Mouse (Mus musculus): ENCODE data around the gene Abhd16b.
"Not testable (repeated sequence)": the region's sequence is repeated elsewhere in the genome, so short reads cannot be mapped to it uniquely, and the experiment has no call there.

Gene Abhd16b

DNA sequence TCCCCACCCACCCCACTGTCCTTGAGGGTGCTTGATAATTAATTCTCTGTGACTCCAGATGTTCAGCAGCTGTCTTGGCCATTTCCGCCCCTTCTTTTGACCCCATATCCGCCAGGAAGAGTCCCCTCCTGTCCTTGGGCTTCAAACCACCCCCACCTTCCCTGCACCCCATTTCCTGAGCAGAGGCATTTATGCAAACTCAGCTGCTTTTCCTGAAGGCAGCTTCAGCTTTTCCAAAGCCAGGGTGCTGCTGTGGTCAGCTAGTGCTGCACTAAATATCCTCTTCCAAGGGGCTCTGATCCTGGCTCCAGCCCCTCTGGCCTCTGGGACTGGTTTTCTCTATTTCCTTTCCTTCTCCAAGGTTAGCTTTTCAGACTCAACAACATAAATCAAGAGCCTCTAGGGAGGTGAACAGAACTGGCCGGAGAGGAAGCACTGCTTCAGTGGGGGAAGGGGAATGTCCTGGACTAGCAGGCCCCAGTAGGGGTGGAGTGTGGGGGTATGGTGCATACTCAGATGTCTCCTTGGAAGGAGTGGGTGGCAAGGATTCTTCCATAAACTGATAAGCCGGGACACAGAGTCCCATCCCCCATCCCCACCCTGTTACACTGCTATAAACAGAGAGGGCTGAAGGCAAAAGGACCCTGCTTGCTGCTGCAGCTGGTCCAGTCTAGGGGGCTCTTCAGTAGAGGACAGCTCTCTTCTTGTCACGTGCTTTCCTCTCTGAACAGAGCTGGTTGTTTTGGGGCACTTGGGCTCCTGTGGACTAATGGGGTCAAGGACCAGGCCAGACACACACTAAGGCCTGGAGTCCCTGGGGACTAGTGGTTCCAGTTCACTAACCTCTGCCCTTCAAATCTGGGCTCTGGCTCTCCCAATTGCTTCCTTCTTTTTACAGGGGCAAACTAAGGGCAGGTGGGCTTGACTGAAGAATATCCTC lies 5.4 kb upstream of the Abhd16b start:
- no peak for DNase-seq (ENCODE audit: low spot score in 2 of 2)

GRCm38 (mm10) chr2:181491432-181492205 lies 1.4 kb upstream of the Abhd16b start:
- DNase-seq (ENCODE audit: low spot score in 2 of 2), result no peak

DNA sequence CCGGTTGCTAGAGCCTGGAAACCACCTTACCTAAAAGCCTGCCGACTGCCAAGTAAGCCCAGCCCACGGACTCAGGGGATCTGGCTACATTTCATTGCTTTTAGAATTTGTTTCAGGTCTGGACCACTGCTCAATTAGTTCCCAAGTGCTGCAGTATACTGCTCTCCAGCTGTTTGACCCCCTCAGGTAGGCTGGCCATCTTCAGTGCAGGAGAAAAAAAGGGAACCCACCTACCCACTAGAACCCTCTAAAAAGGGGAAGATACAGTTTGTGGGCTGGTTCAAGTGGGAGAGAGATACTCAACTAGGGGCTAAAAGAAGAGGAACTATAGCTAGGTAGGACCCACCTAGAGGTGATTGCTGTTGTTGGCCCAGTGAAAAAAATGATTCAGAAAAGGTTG lies 800 bp upstream of the Abhd16b start:
- DNase-seq (ENCODE audit: low spot score in 2 of 2), result no peak

- DNase-seq (ENCODE audit: low spot score in 2 of 2), result no peak
Measured at GRCm38 (mm10) chr2:181494266-181494945, 1.4 kb downstream of the Abhd16b start.

DNA sequence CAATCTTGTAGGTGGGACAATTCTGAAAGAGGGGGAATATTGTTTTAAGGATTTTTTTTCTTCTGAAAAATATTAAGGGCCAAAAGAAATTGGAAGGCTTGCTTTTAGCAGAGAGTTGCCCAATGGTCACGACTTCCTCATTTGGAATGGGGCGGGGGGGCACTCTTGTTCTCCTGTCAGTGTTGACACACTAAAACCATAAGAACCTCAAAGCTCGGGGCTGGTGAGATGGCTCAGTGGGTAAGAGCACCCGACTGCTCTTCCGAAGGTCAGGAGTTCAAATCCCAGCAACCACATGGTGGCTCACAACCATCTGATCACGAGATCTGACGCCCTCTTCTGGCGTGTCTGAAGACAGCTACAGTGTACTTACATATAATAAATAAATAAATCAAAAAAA lies 2.8 kb downstream of the Abhd16b start:
- not testable (repeated sequence) for DNase-seq (ENCODE audit: low spot score in 2 of 2)

GRCm38 (mm10) chr2:181496281-181496680 lies 3.3 kb downstream of the Abhd16b start:
- DNase-seq (ENCODE audit: low spot score in 2 of 2), result peak; percentile 51 to 54

DNA sequence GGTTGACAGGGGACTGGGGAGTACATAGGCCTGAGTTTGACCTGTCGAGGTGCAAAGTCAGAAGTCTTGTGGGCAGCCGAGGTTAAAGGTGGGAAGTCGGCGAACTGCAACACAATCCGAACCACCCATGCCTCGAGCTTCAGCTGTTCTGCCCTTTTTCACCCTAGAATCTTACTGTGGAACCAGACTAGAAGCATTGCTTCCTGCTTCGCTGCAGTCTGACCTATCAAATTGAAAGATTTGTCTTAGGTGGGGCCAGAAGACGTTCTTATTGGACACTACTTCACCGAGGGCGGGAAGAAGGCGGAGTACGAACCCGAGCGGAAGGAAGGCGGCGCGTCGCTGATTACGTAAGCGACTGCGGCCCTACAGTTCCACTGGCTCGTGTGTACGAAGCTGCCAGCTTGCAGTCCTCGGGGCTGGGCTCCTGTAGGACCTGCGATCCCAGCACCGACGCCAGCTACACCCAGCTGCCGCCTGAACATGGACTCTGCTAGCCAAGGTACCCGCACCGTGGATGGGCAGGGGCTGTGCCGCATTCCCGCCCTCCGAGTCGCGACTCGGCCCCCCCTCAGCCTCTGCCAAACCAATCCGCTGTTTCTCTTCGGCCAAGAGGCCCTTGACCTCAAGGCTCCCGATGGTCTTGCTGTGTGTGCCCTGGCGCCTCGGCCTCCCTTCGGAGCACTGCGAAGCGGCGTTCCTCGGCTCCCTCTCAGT lies 4.0 kb downstream of the Abhd16b start, which contains the start of gene Tpd52l2:
Gene Tpd52l2 (plus strand): TSS at position 312 of the 717 bp plus-strand sequence.
- peak; percentile 92 for DNase-seq (ENCODE audit: low spot score in 2 of 2)

- peak; percentile 42 to 45 for DNase-seq (ENCODE audit: low spot score in 2 of 2)
Measured at GRCm38 (mm10) chr2:181497548-181497875, 4.5 kb downstream of the Abhd16b start.

DNA sequence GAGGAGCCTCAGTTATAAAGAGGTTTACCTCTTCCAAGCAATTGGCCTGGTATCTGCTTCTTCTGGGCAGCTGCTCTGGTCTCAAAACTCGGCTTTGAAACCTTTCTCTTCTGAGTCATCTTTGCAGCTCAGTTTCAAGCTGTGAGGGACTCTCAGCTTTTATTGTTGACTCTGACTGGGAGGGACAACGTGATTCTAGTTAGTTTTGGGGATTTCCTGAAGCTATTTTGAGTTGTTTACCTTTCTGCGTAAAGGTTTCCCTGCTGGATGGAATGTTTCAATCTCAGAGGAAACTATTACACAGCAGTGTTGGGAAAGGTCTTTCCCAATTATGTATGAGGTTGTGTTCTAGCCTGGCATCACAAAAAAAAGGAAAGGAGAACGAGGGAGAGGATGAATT lies 5.6 kb downstream of the Abhd16b start:
- no peak for DNase-seq (ENCODE audit: low spot score in 2 of 2)

GRCm38 (mm10) chr2:181509191-181509590 lies 16.2 kb downstream of the Abhd16b start:
- DNase-seq (ENCODE audit: low spot score in 2 of 2), result no peak

DNA sequence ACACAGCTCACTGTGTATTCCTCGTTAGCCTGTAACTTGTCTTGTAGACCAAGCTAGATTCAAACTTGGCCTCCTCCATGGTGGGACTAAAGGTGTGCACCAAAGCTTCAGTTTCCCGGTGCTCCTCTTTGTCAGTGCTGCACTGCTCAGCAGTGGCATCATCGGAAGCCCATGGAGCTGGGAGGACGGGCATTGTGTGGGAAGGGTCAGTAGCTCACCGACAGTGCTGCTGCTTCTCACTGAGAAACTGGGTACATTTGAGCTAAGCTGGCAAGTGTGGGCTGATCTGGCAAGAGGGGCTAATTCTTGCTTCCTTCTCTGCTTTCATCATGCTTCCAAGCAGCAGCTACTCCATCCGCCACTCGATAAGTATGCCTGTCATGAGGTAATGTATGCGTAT lies 18.2 kb downstream of the Abhd16b start:
- no peak for DNase-seq (ENCODE audit: low spot score in 2 of 2)

- DNase-seq (ENCODE audit: low spot score in 2 of 2), result no peak
Measured at GRCm38 (mm10) chr2:181519201-181519600, 26.2 kb downstream of the Abhd16b start.

GRCm38 (mm10) chr2:181520118-181520935 lies 27.3 kb downstream of the Abhd16b start, which contains the start of gene Dnajc5:
Dnajc5 (plus strand) TSS chr2:181520485.
- peak; percentile 97 to 99 for DNase-seq (ENCODE audit: low spot score in 2 of 2)

- no peak for DNase-seq (ENCODE audit: low spot score in 2 of 2)
Measured at GRCm38 (mm10) chr2:181520936-181521227, 27.9 kb downstream of the Abhd16b start.

GRCm38 (mm10) chr2:181521491-181521890 lies 28.5 kb downstream of the Abhd16b start:
- no peak for DNase-seq (ENCODE audit: low spot score in 2 of 2)

- no peak for DNase-seq (ENCODE audit: low spot score in 2 of 2)
Measured at GRCm38 (mm10) chr2:181522811-181523210, 29.8 kb downstream of the Abhd16b start.

- no peak for DNase-seq (ENCODE audit: low spot score in 2 of 2)
Measured at GRCm38 (mm10) chr2:181525526-181525925, 32.5 kb downstream of the Abhd16b start.

- DNase-seq (ENCODE audit: low spot score in 2 of 2), result no peak
Measured at GRCm38 (mm10) chr2:181529076-181529475, 36.1 kb downstream of the Abhd16b start.

- no peak for DNase-seq (ENCODE audit: low spot score in 2 of 2)
Measured at GRCm38 (mm10) chr2:181532589-181532988, 39.6 kb downstream of the Abhd16b start.

DNA sequence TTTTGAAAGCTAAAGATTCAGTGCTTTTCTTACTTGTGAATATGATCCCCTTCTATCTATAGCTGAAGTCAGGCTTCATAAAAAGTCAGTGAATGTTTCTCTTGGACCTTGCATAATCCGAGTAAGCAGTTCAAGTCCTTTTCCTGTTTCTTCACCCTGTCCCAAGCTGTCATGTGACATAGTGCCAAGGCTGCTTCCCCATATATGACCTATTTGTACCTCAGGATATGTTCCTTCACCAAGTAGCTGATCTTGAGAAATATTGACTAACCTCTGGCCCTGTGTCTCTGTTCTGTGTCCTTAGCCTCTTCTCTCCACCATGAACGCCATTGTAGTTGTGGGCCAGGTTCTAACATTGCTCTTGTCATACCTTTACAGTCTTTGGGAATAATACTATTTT lies 43.4 kb downstream of the Abhd16b start:
- no peak for DNase-seq (ENCODE audit: low spot score in 2 of 2)
